Mouse (Mus musculus) E14TG2a.4 (cell line): ENCODE data around the gene Btbd3.

ENCODE experiments used
- CTCF ChIP-seq: conservative IDR thresholded peaks from 2 replicates; pipeline ENCODE4 v1.5.1; 2014; ENCODE audit warnings: low read length
- POU5F1 ChIP-seq: IDR thresholded peaks from 2 replicates; pipeline ENCODE4 v1.6.1; 2014; ENCODE audit warnings: low read length, borderline replicate concordance

GRCm38 (mm10) chr2:138215561-138215960 is 40.8 kb upstream of the Btbd3 start:
- no peak for TF ChIP-seq CTCF
- TF ChIP-seq POU5F1, result no peak
